Mouse (Mus musculus): ENCODE data around the gene Ccdc8. TPM values are rescaled to one million over a fixed set of nuclear protein-coding genes. Genes with fewer than 3 reads are reported as not detected.
"Not testable (repeated sequence)": the region's sequence is repeated elsewhere in the genome, so short reads cannot be mapped to it uniquely, and the experiment has no call there.

Ccdc8 gene
- polyA plus RNA-seq (2012; rRNA removed), result 2.1 and 2.6 TPM in 2 replicates

- no peak for DNase-seq (ENCODE audit: extremely low spot score in 1 of 2, low spot score in 1 of 2)
Measured at GRCm38 (mm10) chr7:16992451-16992807, at the start of gene Ccdc8. Gene Ccdc8 (plus strand): TSS chr7:16992708.

GRCm38 (mm10) chr7:16942861-16943260, 49.6 kb upstream of the Ccdc8 start:
- no peak for DNase-seq (ENCODE audit: extremely low spot score in 1 of 2, low spot score in 1 of 2)

- peak; percentile 82 to 91 for DNase-seq (ENCODE audit: extremely low spot score in 1 of 2, low spot score in 1 of 2)
Measured at GRCm38 (mm10) chr7:16944061-16944807, 48.3 kb upstream of the Ccdc8 start, which contains the start of gene Pnmal2. Gene Pnmal2 (plus strand): TSS chr7:16944682.

GRCm38 (mm10) chr7:16944808-16945315, 47.6 kb upstream of the Ccdc8 start:
- no peak for DNase-seq (ENCODE audit: extremely low spot score in 1 of 2, low spot score in 1 of 2)

GRCm38 (mm10) chr7:16945419-16945818, 47.1 kb upstream of the Ccdc8 start:
- no peak for DNase-seq (ENCODE audit: extremely low spot score in 1 of 2, low spot score in 1 of 2)

- no peak for DNase-seq (ENCODE audit: extremely low spot score in 1 of 2, low spot score in 1 of 2)
Measured at GRCm38 (mm10) chr7:16946441-16947348, 45.8 kb upstream of the Ccdc8 start.

- DNase-seq (ENCODE audit: extremely low spot score in 1 of 2, low spot score in 1 of 2), result peak in 1 of 2 experiments; percentile 69
Measured at GRCm38 (mm10) chr7:16947349-16947895, 45.1 kb upstream of the Ccdc8 start.

GRCm38 (mm10) chr7:16947959-16948361, 44.5 kb upstream of the Ccdc8 start:
- no peak for DNase-seq (ENCODE audit: extremely low spot score in 1 of 2, low spot score in 1 of 2)

GRCm38 (mm10) chr7:16948923-16949458, 43.5 kb upstream of the Ccdc8 start:
- DNase-seq (ENCODE audit: extremely low spot score in 1 of 2, low spot score in 1 of 2), result no peak

- DNase-seq (ENCODE audit: extremely low spot score in 1 of 2, low spot score in 1 of 2), result peak; percentile 80 to 93
Measured at GRCm38 (mm10) chr7:16949908-16950841, 42.3 kb upstream of the Ccdc8 start.

GRCm38 (mm10) chr7:16950861-16951635, 41.5 kb upstream of the Ccdc8 start:
- peak in 1 of 2 experiments; percentile 92 for DNase-seq (ENCODE audit: extremely low spot score in 1 of 2, low spot score in 1 of 2)

GRCm38 (mm10) chr7:16953776-16954175, 38.7 kb upstream of the Ccdc8 start:
- DNase-seq (ENCODE audit: extremely low spot score in 1 of 2, low spot score in 1 of 2), result not testable (repeated sequence)

GRCm38 (mm10) chr7:16955712-16956111, 36.8 kb upstream of the Ccdc8 start:
- no peak for DNase-seq (ENCODE audit: extremely low spot score in 1 of 2, low spot score in 1 of 2)

GRCm38 (mm10) chr7:16956410-16957265, 35.9 kb upstream of the Ccdc8 start:
- DNase-seq (ENCODE audit: extremely low spot score in 1 of 2, low spot score in 1 of 2), result peak; percentile 80 to 84

GRCm38 (mm10) chr7:16959539-16960187, 32.8 kb upstream of the Ccdc8 start, which contains the start of gene Pnmal1:
Gene Pnmal1 (plus strand): TSS chr7:16959679.
- peak; percentile 94 to 96 for DNase-seq (ENCODE audit: extremely low spot score in 1 of 2, low spot score in 1 of 2)

GRCm38 (mm10) chr7:16961678-16962077, 30.8 kb upstream of the Ccdc8 start:
- DNase-seq (ENCODE audit: extremely low spot score in 1 of 2, low spot score in 1 of 2), result no peak

GRCm38 (mm10) chr7:16968414-16968813, 24.1 kb upstream of the Ccdc8 start:
- no peak for DNase-seq (ENCODE audit: extremely low spot score in 1 of 2, low spot score in 1 of 2)
